Mouse (Mus musculus) midbrain, postnatal 0 days (tissue): Measurements from ENCODE around the gene Hip1r. TPM values are rescaled to one million over a fixed set of nuclear protein-coding genes. Genes with fewer than 3 reads are reported as not detected.

ENCODE experiments used
- ATAC-seq: fragments of 200-750 bp; cut with Nextera tagmentation; 2 replicates; pipeline ENCODE4 v1.8.0; 2017; ENCODE audit warnings: moderate number of reproducible peaks, mild to moderate bottlenecking, moderate TSS enrichment, moderate library complexity; ENCODE audit not compliant: low FRiP score
- DNase-seq: peaks from one replicate; pipeline ENCODE4 v3.0.0-alpha.2; 2015; ENCODE audit warnings: low spot score
- H3K27ac ChIP-seq: fragments of 300-500 bp; sonication (generic); 2 replicates; pipeline ENCODE4 v1.5.1; 2014; ENCODE audit warnings: low read depth, mild to moderate bottlenecking, low read length, mixed read lengths
- H3K27me3 ChIP-seq: fragments of 300-500 bp; sonication (generic); 2 replicates; pipeline ENCODE4 v1.6.1; 2014; ENCODE audit warnings: low read length, control low read depth, mixed read lengths; ENCODE audit not compliant: insufficient read depth
- H3K36me3 ChIP-seq: fragments of 300-500 bp; sonication (generic); 2 replicates; pipeline ENCODE4 v1.6.1; 2014; ENCODE audit warnings: low read length, control low read depth, mixed read lengths; ENCODE audit not compliant: insufficient read depth
- H3K4me1 ChIP-seq: fragments of 300-500 bp; sonication (generic); 2 replicates; pipeline ENCODE4 v1.6.1; 2014; ENCODE audit warnings: mild to moderate bottlenecking, control low read depth, antibody characterized with exemption, low read length, mixed read lengths; ENCODE audit not compliant: insufficient read depth
- H3K4me2 ChIP-seq: fragments of 300-500 bp; sonication (generic); 2 replicates; pipeline ENCODE4 v1.6.1; 2014; ENCODE audit warnings: low read depth, mild to moderate bottlenecking, low read length, mixed read lengths; ENCODE audit not compliant: poor library complexity, severe bottlenecking
- H3K4me3 ChIP-seq: fragments of 300-500 bp; sonication (generic); 2 replicates; pipeline ENCODE4 v1.5.1; 2014; ENCODE audit warnings: low read depth, mild to moderate bottlenecking, low read length, moderate library complexity
- H3K9ac ChIP-seq: fragments of 300-500 bp; sonication (generic); replicated peaks from 2 replicates; pipeline ENCODE4 v1.6.1; 2014; ENCODE audit warnings: mild to moderate bottlenecking, low read length, moderate library complexity, mixed read lengths; ENCODE audit not compliant: poor library complexity, severe bottlenecking
- H3K9me3 ChIP-seq: fragments of 300-500 bp; sonication (generic); 2 replicates; pipeline ENCODE4 v1.6.1; 2016; ENCODE audit warnings: low read length, control low read depth
- CTCF ChIP-seq: IDR thresholded peaks from 2 replicates; pipeline ENCODE4 v1.5.1; 2016; ENCODE audit warnings: antibody characterized with exemption, mild to moderate bottlenecking
- WGBS: fragments of 180-500 bp; shearing (Covaris S2); extraction: QIAGEN DNeasy Blood & Tissue Kit; methylation state at CpG from one replicate; pipeline ENCODE4 v1.1.7; 2014; 5-methylcytosine and 5-hydroxymethylcytosine counted together
- polyA plus RNA-seq: library from polyadenylated mRNA; unstranded; fragments of >200 nt; fragmentation: Nextera tagmentation; extraction: Ambion mirVana; gene quantifications from 2 replicates; pipeline ENCODE4 v1.2.1, GENCODE M21; 2015
- total RNA-seq: library from RNA; depleted of rRNA; stranded (reverse); fragments of >200 nt; gene quantifications from 2 replicates; pipeline ENCODE4 v1.2.3, GENCODE M21; 2014

The Hip1r gene
- total and polyA plus RNA-seq, 2 experiments from 2014 or later, result 25.8 to 45.4 TPM

- no peaks in the 10 kb centered on the region for H3K36me3 ChIP-seq
- ATAC-seq (no peak), DNase-seq (no peak)
- no peak overlapping the region for H3K9ac ChIP-seq
- no peaks in the 10 kb centered on the region for H3K27me3 ChIP-seq
- no peak overlapping the region for H3K4me3 ChIP-seq
- no peak for TF ChIP-seq CTCF
- H3K4me2 ChIP-seq, result no peak overlapping the region
- no peaks in the 10 kb centered on the region for H3K9me3 ChIP-seq
- no peaks in the 10 kb centered on the region; the same call in 1 of the 2 replicates for H3K4me1 ChIP-seq
- WGBS, result 86% methylated on average over 11 of the region's 11 CpGs
- H3K27ac ChIP-seq, result no peak overlapping the region
These were observed 61.0 kb downstream of the Hip1r start for GRCm38 (mm10) chr5:124034471-124034870.

GRCm38 (mm10) chr5:124035406-124035805 lies 62.0 kb downstream of the Hip1r start:
- Histone ChIP-seq H3K9me3 (no peaks in the 10 kb centered on the region), H3K4me1 (no peaks in the 10 kb centered on the region)
- no peak for ATAC-seq

GRCm38 (mm10) chr5:124035806-124036205 lies 62.4 kb downstream of the Hip1r start:
- WGBS, result 77% methylated on average over 8 of the region's 8 CpGs
- Histone ChIP-seq H3K4me2 (no peak overlapping the region), H3K9me3 (no peaks in the 10 kb centered on the region)

More at GRCm38 (mm10) chr5:124035406-124035805, 62.0 kb downstream of the Hip1r start:
- Histone ChIP-seq H3K4me3 (no peak overlapping the region), H3K27me3 (no peaks in the 10 kb centered on the region), H3K9ac (no peak overlapping the region), H3K4me2 (no peak overlapping the region), H3K27ac (no peak overlapping the region), H3K36me3 (no peaks in the 10 kb centered on the region)
- DNase-seq, result no peak
- no peak for TF ChIP-seq CTCF
- WGBS, result 94% methylated on average over 9 of the region's 9 CpGs

GRCm38 (mm10) chr5:124036341-124036740 lies 62.9 kb downstream of the Hip1r start:
- Histone ChIP-seq H3K4me1 (no peaks in the 10 kb centered on the region), H3K36me3 (no peaks in the 10 kb centered on the region), H3K27ac (no peak overlapping the region), H3K9me3 (no peaks in the 10 kb centered on the region), H3K4me3 (no peak overlapping the region), H3K27me3 (no peaks in the 10 kb centered on the region), H3K4me2 (no peak overlapping the region), H3K9ac (no peak overlapping the region)
- ATAC-seq, result no peak
- no peak for TF ChIP-seq CTCF
- no peak for DNase-seq
- WGBS, result 42% methylated on average over 6 of the region's 6 CpGs

More at GRCm38 (mm10) chr5:124035806-124036205, 62.4 kb downstream of the Hip1r start:
- DNase-seq (no peak), ATAC-seq (no peak)
- Histone ChIP-seq H3K36me3 (no peaks in the 10 kb centered on the region), H3K4me1 (no peaks in the 10 kb centered on the region), H3K4me3 (no peak overlapping the region), H3K27me3 (no peaks in the 10 kb centered on the region), H3K9ac (no peak overlapping the region), H3K27ac (no peak overlapping the region)
- TF ChIP-seq CTCF, result no peak

DNA sequence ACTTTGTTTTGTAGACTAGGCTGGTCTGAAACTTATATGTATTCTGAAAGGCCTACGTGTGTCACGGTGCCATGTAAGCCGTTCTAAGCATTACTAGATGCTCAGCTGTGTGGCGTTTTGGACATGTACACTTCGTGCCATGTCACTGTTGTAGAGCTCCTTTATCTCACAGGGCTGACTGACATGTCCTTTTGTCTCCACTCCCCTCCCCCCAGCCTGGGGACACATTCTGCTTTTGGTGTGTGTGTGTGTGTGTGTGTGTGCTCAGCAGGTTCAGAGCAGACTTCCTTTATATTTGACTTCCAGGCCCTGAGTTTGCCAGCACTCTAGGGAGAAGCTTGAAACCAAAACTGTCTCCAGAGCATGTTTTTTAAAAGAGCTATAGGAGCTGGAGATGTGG lies 63.4 kb downstream of the Hip1r start:
- Histone ChIP-seq H3K27me3 (no peaks in the 10 kb centered on the region), H3K27ac (no peak overlapping the region), H3K4me1 (no peaks in the 10 kb centered on the region), H3K36me3 (no peaks in the 10 kb centered on the region), H3K4me2 (no peak overlapping the region), H3K4me3 (no peak overlapping the region), H3K9me3 (no peaks in the 10 kb centered on the region), H3K9ac (no peak overlapping the region)
- no peak for DNase-seq
- ATAC-seq, result no peak
- TF ChIP-seq CTCF, result no peak
- 20% methylated on average over 5 of the region's 5 CpGs for whole genome bisulfite sequencing

DNA sequence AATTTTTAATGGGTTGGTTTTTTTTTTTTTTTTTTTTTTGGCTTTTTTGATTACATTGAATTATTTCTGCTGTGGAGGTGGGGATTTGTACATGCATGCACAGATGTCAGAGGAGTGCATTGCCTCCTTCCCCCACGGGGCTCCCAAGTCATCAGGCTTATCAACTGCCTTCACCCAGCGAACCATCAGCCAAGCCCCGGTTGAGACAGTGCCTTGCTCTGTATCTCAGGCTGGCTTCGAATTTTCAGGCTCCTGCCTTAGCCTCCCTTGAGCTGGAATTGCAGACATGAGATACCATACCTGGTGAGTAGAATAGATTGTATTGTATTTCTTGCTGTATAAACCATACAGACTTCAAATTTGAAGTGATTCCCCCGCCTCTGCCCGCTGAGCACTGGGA lies 66.2 kb downstream of the Hip1r start:
- H3K4me3 ChIP-seq, result no peak overlapping the region
- no peaks in the 10 kb centered on the region for H3K36me3 ChIP-seq
- TF ChIP-seq CTCF, result no peak
- H3K9me3 ChIP-seq, result no peaks in the 10 kb centered on the region
- H3K9ac ChIP-seq, result no peak overlapping the region
- H3K27me3 ChIP-seq, result no peaks in the 10 kb centered on the region
- ATAC-seq, result no peak
- DNase-seq, result no peak
- WGBS, result 85% methylated on average over 6 of the region's 6 CpGs
- H3K4me2 ChIP-seq, result no peak overlapping the region
- H3K4me1 ChIP-seq, result no peaks in the 10 kb centered on the region; the same call in 1 of the 2 replicates
- H3K27ac ChIP-seq, result no peak overlapping the region
